Mouse (Mus musculus): ENCODE results near the gene Ago1.

Ago1 gene

DNA sequence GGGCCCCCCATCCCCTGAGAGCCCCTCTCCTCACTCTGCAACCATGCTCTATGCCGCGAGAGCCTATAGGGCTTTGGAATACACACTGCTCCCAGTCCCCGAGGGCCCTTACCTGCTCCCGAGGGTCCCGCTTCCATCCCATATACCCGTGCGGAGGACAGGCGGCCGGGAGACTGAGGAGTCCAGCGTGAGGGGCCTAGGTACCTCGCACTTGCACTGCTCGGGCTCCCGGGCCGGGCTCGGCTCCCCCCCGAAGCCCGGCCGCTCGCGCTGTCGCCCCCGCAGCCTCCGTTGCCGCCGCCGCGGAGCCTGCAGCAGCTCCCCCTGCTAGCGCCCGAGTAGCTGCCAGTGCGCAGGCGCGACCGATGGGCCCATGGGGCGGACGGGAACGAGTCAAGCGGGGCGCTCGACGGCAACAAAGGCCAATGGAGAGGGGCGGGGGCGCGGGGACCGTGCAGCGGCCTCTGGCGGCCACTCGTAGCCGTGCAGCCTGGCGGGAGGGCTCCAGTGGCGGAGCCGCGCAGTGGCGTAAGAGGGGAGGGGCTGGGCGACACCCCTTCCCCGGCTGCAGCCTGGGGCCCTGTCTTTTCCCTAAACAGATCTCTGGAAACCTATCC lies at the start of gene Ago1:
Ago1 (minus strand) TSS at position 299 of the 617 bp plus-strand sequence.
- DNase-seq (ENCODE audit: low spot score in 2 of 2), result peak; percentile 94 to 96

DNA sequence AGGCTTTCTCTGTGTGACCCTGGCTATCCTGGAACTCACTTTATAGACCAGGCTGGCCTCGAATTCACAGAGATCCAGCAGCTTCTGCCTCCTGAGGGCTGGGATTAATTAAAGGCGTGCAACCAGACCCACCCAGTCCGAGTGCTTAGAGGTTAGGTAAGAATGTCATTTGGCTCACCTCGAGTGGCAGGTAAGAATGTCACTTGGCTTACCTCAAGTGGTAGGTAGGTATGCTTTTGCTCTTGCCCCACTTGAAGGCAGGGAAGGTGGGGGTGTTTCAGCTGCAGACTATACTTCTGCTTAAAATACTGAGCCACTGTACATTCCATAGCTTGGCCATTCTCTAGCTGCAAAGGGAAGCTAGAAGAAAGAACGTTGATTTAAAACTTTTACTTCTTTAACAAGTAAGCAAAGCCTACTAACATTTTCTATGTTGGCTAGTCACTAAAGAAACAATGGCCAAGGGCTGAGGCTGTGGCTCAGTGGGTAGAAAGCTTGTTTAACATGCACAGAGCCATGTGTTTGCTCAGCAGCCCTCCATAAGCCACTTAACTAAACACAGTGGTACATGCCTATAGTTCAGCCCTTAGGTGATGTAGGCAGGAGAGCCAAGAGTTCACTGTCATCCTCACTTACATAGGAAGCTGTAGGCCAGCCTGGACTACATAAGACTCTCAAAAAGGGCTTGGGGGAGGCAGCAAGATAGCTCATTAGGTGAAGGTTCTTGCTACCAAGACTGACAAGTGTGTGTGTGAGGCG lies 44.1 kb upstream of the Ago1 start:
- no peak for DNase-seq (ENCODE audit: low spot score in 2 of 2)

DNA sequence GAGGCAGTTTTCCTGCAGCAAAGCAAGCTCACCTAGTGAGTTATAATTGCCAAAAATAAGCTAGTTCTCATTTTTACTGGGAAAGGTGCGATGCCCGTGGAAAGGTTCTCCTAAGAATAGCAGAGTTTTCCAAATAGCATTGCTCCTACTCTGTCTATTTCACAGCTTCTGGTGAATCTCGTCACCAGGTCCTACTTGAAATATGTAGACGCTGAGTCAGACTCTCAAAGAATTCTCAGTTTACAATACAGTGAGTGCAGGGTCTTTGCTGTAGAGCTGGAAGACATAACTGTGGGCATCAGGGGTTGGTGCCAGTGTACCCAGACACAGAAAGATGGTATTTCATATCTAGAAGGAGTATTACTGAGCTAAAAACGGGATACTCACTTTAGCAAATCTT lies 42.6 kb upstream of the Ago1 start:
- no peak for DNase-seq (ENCODE audit: low spot score in 2 of 2)

DNA sequence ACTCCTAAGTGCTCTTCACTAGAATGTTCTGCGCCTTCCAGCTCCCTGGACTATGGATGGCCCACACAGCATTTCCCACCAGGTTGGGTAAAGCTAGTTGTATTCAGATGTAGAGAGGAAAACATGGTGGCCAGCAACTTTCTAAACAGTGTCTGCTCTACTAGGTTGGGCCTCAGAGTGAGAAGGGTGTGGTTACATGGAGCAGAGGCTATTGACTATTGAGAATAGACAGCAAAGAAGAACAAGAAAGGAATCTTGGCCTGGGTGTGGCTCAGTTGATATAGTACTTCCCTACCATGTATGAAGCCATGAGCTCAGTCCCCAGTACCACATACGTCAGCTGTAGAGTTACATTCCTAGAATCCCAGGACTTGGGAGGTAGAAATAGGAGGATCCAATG lies 40.7 kb upstream of the Ago1 start:
- DNase-seq (ENCODE audit: low spot score in 2 of 2), result no peak

DNA sequence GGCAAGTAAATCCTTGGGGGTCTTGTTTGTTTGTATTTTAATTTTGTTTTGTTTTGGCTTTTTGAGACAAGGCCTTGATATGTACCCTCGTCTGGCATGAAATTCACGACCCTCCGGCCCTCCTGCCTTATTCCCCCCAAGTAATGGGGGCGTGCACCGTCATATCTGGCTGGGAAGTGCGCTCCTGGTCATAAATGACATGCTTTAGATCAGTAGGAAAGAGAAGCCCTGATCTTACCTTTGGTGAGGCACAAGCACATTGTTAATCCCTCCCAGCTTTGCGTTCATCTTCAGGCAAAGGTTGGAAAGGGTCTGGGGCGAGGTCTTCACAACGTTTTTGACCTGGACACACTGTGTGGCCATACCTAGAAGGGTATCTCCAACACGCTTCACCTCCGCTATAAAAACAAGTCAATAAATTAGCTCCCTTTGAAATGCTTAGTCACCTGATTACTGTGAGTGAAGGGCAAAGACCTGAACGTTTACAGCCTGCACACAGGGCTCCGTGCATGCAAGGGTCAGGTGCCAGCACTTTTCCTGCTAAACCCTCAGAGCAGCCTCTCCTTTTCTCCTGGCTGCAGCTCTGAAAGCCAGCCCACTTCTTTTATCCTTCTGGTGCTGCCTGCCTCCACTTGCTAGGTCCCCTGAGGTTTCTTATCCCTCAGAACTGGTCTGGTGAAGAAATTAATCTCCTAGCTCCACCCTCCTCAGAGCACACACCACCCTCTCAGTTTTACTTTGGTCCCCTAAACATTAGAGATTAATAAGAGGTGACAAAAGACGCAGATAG lies 39.9 kb upstream of the Ago1 start:
- DNase-seq (ENCODE audit: low spot score in 2 of 2), result no peak

DNA sequence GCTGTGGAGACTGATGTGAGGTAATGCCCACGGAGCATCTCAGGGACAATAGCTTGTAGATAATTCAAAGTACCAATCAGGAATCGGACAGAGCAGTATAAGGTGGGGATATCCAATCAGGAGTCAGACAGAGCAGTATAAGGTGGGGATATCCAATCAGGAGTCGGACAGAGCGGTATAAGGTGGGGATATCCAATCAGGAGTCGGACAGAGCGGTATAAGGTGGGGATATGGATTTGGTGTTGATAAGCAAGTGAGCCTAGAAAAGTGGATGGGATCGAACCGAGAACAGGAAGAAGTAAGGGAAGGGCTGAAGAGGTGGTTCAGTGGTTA lies 34.6 kb upstream of the Ago1 start:
- no peak for DNase-seq (ENCODE audit: low spot score in 2 of 2)

DNA sequence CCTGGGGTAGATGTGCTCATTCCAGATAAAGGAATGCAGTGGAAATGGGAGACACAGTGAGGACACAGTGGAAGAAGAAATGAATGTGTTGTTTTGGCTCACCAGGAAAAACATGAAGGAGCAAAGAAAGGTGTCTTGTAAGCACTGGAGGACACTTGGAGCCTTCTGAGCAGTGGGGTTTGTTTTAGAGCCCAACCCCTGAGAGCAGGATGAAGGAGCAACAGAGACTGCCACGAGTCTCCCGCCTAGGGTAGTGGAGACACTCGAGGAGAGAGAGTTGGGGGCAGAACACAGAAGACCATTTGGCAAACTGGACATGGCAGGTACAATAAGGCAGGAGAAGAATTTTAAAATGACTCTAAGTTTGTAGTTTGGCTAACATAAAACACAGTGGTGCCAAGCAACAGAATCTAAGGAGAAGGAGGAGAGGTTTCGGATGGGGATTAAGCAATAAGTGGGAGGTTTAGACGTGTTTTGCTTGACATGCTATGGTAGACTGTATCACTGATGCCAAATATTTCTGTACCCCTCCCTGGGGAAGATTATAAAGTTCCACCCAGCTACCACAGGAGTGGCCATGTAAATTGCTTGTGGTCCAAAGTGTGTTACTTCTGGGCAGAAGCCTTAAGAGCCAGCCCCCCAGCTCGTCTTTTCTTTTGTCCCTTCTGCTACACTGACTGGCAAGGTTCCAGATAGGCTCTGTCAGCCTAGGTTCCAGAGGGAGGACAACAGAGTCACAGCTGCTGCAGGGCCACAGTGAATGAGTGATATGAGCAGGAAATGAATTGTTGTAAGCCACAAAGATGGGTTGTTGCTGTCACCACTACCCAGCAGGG lies 34.0 kb upstream of the Ago1 start:
- no peak for DNase-seq (ENCODE audit: low spot score in 2 of 2)

DNA sequence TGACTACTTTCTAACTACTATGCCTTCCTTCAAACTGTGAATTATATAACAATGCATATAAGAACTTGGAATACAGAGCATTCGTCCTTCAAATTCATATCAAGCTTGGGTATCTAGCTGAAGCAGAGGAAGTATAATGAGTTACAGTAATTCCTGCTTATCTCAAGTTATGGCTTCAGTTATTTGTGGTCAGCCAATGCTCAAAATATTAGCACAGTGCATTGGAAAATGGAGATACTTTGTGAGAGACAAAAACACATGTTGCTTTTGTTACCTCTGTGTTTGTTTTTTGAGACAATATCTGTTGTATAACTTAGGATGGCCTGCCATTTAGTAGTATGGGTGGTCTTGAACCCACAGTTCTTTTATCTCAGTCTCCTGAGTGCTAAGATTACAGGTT lies 30.2 kb upstream of the Ago1 start:
- DNase-seq (ENCODE audit: low spot score in 2 of 2), result no peak

DNA sequence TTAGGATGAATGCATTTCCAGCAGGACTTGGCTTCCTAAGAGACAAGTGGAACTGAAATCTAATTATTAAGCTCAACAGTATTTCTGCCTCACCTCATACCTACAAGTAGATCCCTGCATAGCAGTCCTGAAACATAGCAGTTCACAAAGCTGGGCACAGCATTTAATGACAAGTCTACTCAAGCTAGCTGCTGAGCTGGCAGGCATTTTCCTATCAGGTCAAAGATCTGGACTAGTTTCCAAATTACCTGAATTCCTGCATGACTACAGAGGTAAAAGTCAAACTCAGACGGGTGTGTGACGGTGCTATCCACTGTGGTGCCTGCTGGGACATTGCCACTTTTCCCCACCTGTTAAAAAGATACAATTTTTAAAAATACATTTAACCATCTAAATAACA lies 28.6 kb upstream of the Ago1 start:
- DNase-seq (ENCODE audit: low spot score in 2 of 2), result no peak

DNA sequence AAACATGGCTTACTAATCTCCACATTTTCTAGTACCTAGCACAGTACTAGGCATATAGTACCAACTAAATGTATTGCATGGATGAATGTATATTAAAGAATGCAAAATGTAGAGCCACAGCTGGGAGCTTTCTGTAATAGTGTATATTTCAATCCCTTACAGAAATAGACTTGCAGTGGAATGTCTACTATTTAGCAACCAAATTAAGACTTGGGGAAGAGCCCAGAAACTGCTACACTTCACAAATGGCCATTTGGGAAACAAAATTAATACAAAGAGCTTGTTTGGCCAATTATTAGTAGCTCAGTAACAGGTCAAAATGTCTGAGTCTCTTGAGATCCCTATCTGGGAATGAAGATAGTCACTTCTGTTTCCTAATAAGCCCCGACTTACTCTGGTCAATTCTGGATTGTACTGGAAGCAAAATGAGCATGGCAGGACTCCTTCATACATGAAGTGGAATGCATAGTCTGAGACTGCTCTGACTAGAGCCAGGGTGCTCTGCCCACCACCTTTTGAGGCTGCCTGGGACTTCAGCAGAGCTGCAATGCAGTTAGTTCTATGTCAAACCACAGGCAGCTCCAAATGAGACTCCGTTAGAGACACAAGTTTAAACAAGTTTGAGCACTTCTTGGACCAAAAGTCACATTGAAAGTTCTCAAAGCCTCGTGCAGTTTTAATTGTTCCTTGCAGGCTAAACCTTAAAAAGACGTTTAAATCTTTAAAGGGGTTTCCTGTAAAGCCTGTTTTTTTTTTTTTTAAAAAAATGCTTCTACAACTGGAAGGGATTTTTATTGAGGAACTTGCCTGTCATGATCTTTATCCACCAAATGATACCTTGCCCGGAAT lies 27.8 kb upstream of the Ago1 start:
- no peak for DNase-seq (ENCODE audit: low spot score in 2 of 2)

DNA sequence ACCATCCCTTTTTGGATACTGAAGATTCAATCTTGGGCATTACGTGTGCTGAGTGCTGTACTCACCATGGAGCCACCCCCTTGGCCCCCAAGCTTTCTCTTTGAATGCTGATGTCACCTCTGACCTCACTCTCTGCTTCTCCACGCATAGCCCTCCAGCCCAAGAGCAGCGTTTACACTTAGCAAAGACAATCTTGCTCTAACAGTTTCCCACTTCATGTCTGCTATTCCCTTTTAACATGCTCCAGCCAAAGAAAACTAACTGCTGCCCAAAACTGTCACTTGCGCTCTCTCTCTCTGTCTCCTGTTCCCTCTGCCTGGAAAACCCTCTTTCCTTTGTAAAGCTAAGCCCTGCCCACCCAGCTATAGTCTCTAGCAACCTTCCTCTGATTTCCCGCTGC lies 27.1 kb upstream of the Ago1 start:
- no peak for DNase-seq (ENCODE audit: low spot score in 2 of 2)

DNA sequence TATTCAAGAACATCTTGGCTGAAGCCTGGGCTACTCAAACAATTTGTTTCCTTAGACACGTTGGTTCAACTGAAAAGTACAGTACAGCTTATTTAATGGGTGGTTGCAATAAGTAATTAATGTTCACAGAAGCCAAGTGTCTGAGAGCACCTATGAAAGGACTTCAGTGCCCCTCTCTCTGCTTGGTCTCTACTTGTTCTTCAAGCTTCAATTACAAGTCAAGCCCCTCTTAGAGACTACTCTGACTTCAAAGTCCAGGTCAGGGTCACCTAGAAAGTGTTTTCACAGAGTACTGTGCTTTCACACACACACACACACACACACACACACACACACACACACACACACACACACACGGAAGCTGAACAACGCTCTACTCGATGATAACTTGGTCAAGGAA lies 25.0 kb upstream of the Ago1 start:
- DNase-seq (ENCODE audit: low spot score in 2 of 2), result no peak

DNA sequence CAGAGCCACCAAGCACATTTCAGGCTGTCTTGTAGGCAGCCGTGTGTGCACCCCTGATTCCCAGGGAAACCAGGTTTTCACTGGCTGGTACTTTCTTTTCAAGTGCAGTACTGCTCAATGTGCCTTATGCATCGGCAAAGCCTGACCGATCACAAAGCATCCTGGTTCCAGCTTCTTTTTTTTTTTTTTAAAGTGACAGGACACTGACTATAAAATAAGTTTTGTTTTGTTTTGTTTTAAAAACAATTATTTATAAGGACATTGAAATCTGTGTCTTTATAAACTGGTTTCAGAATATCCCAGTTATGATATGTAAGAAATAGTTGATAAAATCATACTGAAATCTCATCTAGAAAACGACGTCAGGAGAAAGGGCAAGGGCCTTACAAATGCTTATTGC lies 23.6 kb upstream of the Ago1 start:
- DNase-seq (ENCODE audit: low spot score in 2 of 2), result no peak

DNA sequence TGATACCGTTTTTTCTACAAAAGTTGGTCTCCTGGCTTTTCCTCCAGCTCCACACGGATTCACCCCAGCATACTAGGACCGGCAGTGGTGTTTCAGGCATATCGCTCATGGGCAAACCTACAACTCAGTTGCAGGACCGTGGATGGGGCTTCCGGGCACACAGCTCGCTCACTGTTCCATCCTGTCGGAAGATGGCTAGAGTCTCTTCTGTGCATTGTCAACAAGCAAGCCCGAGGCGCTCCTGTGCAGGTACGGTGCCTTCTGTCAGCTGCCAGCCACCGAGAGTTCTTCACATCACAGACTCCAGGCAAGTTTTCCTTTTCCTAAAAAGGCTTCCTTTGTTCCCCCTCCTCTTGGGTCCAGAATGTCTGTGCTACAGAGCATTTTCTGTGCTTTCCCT lies 22.3 kb upstream of the Ago1 start:
- DNase-seq (ENCODE audit: low spot score in 2 of 2), result no peak

DNA sequence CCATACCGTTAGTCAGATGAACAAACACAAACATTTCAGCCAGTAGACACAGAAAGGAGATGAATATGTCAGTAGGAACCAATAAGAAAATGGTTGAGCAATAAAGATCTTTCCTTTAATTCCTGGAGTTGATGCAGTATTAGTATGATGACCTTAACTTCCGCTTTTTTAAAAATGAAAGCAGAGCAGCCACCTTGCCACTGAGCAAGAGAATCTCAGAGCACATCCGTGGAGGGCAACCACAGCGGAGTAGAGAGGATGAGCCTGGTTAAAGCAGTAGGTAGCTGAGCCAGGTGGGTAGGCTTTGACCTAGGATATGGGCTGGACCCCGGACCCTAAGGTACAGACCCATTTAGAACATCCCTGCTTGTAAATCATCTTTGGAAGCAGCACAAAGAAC lies 21.4 kb upstream of the Ago1 start:
- DNase-seq (ENCODE audit: low spot score in 2 of 2), result peak in 1 of 2 experiments; percentile 4

DNA sequence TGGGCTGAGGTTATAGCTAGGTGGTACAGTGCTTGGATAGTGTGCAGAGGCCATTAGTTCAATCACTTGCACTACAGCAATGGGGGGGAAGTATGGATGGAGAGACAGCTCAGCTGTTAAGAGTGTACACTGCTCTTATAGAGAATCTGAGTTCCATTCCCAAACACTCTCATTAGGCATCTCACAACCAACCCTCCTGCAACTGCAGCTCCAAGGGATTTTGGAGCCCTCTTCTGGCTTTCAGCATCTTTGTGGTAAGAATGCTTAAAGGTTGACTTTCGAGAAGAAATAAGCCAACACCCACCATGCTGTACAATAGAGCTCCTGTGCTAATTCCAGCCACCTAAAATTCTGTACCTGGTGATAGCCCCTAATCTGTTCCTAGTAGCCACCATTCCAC lies 17.8 kb upstream of the Ago1 start:
- no peak for DNase-seq (ENCODE audit: low spot score in 2 of 2)

DNA sequence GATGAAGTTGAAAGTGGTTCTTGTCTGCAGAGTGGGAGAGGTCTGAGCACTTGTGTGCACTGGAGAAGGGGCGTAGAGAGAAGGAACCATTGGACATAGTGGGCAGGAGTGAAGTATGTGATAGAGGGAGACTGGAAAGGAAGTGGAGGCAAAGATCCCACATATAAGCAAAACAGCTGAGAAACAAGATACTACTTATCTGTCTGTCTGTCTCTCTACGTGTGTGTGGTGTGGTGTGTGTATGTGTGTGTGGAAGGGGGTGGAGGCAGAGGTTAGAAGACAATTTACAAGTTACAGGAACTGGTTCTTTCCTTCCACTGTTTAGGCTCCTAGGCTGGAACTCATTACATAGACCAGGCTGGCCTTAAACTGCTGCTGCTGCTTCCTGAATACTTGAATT lies 16.7 kb upstream of the Ago1 start:
- no peak for DNase-seq (ENCODE audit: low spot score in 2 of 2)

DNA sequence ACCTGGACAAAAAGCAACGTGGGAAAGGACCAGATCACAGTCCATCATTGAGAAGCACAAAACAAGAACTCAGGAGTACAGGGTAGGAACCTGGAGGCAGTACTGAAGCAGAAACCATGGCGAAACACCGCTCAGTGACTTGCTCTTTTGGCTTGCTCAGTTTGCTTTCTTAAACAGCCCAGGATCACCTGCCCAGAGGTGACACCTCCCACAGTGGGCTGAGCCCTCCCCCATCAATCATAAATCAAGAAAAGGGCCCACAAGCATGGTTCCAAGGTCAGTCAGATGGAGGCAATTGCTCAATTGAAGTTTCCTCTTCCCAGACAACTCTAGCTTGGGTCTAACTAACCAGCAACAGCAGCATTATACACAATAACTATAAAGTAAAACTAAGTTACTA lies 15.5 kb upstream of the Ago1 start:
- no peak for DNase-seq (ENCODE audit: low spot score in 2 of 2)

DNA sequence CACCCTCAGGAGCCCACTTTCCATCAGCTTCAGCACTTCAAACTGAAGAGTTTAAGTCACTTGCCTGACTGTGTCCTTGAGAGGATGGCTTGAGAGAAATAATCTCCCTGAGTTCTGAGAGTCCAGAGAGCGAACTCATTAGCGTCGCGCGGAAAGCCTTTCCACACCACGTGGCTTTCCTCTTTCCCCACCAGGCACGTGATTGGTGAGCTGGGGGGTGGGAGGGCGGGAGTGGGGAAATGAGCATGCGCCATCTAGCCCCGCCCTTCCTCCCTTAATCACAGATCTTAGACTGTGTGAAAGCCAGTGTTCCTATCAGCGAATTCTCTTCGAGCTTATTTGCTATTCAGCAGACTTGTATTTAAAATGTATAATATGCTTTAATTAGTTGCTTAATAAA lies 14.6 kb upstream of the Ago1 start:
- no peak for DNase-seq (ENCODE audit: low spot score in 2 of 2)

DNA sequence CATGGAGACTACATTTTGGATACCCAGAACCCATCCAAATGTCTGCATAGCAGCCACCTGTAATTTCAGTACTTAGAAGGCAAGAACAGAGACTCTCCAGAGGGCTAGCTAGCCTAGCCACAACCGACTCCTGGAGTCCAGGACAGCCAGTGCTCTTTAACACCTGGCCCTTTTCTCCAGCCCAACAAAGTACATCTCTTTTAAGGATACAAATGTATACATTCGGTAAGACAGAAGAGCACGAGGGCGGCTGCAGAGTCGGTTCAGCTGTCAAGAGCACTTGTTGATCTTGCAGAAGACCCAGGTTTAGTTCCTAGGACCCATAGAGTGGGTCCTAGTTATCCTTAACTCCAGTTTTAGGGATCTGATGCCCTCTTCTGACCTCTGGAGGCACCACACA lies 13.1 kb upstream of the Ago1 start:
- no peak for DNase-seq (ENCODE audit: low spot score in 2 of 2)

DNA sequence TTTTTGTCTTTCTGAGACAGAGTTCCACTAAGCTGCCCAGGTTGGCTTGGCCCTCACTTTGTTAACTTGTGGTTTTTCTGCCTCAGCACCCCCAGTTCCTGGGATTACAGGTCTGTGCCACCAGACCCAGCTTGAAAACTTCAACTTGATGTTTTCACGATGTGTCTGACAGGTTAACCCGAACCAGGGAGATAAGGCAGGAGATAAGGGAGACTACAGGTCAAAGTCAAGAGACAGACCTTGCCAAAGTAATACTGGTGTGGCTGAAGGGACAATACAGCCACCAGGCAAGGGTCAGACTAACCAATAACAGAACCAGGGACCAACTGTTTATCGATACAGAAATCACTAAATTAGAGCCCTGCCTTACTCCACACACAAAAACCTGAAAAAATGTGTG lies 11.9 kb upstream of the Ago1 start:
- DNase-seq (ENCODE audit: low spot score in 2 of 2), result no peak

Measured in natural killer cell, adult 2 months (primary cell).